Mouse (Mus musculus) ES-E14 (cell line): Measurements from ENCODE around the gene Bco1.

ENCODE experiments used
- CHD2 ChIP-seq: IDR thresholded peaks from 2 replicates; pipeline ENCODE4 v1.6.1; 2014; ENCODE audit warnings: mild to moderate bottlenecking, low read depth, low read length, inconsistent platforms
- HCFC1 ChIP-seq: IDR thresholded peaks from 2 replicates; pipeline ENCODE4 v1.6.1; 2012; ENCODE audit warnings: low read length, inconsistent platforms, borderline replicate concordance; ENCODE audit not compliant: insufficient read depth
- MAFK ChIP-seq: IDR thresholded peaks from 2 replicates; pipeline ENCODE4 v1.6.1; 2014; ENCODE audit warnings: mild to moderate bottlenecking, low read depth, low read length, inconsistent platforms; ENCODE audit not compliant: insufficient read depth
- ZC3H11A ChIP-seq: IDR thresholded peaks from 2 replicates; pipeline ENCODE4 v1.6.1; 2012; ENCODE audit warnings: low read depth, mild to moderate bottlenecking, inconsistent platforms, low read length, borderline replicate concordance
- ZNF384 ChIP-seq: IDR thresholded peaks from 2 replicates; pipeline ENCODE4 v1.6.1; 2012; ENCODE audit warnings: low read depth, low read length, inconsistent platforms

DNA sequence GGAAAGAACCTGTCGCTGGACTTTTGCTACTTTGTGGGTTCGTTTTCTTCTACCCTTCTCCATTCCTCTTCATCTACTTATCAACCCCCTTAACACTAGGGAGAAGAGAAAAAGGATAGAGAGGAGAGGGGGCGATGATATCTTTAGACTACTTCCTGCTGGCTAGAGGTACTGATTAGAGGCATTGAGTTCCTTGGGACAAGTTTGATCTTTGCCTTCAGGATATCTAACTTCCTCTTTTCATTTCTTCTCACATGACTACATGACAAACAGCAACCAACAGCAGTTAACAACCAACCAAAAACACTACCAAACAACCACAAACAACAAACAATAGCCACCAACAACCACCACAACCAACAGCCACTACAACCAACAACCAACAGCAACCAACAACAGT lies 38.0 kb downstream of the Bco1 start:
- TF ChIP-seq MAFK, result no peak
- no peak for TF ChIP-seq ZNF384
- TF ChIP-seq ZC3H11A, result no peak
- TF ChIP-seq CHD2, result no peak
- TF ChIP-seq HCFC1, result no peak
